Mouse (Mus musculus): ENCODE measurements around the gene Lamb2. TPM values are rescaled to one million over a fixed set of nuclear protein-coding genes. Genes with fewer than 3 reads are reported as not detected.
A peak's percentile ranks its signal among the peaks of the same experiment; 100 is the strongest.

The Lamb2 gene
- polyA plus RNA-seq, 1 experiment from 2014 or later: 18.7 TPM

DNA sequence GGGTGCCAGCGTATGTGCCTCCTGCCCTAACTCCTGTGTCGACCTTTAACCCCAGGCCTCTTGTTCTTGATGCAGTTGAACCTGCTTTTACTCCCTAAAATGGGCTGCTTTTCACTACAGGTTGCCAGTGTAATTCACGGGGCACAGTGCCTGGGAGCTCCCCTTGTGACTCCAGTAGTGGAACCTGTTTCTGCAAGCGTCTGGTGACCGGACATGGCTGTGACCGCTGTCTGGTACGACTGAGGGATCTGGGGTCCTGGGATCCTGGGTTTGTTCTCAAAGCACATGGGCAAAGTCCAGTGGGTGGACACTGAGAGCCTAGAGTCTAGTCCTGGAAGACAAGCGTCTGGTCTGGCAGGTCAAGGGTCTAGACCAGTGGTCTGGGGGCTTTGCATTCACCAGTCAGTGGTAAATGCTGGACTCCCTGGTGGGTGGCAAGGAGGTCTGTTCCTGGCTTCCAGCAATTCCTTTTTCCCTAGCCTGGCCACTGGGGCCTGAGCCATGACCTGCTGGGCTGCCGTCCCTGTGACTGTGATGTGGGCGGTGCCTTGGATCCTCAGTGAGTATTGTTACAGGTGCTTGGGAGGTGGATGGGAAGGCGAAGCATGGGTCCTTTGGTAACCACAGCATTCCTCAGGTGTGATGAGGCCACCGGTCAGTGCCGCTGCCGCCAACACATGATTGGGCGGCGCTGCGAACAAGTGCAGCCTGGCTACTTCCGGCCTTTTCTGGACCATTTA, 3.7 kb downstream of the Lamb2 start:
- no peak overlapping the region for H3K9ac ChIP-seq (ENCODE audit: low read depth, low read length)
- WGBS: 92% methylated on average over 18 of the region's 18 CpGs
- ATAC-seq (replicated peaks; ENCODE audit: low FRiP score) (no peak), DNase-seq (ENCODE audit: low spot score) (no peak)
- H3K4me3 ChIP-seq (ENCODE audit: low read depth, low read length): no peak overlapping the region
- H3K27me3 ChIP-seq (replicated peaks; ENCODE audit: control insufficient read depth, insufficient read depth, low read length): no peaks in the 10 kb centered on the region
- H3K27ac ChIP-seq (ENCODE audit: low read depth, low read length): no peak overlapping the region
- no peaks in the 10 kb centered on the region for H3K9me3 ChIP-seq (ENCODE audit: control insufficient read depth, low read length)
- H3K36me3 ChIP-seq (ENCODE audit: control insufficient read depth, insufficient read depth, low read length): peaks cover 22% of the 10 kb centered on the region
- no peak overlapping the region for H3K4me2 ChIP-seq
- peaks cover 16% of the 10 kb centered on the region for H3K4me1 ChIP-seq (replicated peaks; ENCODE audit: control insufficient read depth, insufficient read depth, low read length)

DNA sequence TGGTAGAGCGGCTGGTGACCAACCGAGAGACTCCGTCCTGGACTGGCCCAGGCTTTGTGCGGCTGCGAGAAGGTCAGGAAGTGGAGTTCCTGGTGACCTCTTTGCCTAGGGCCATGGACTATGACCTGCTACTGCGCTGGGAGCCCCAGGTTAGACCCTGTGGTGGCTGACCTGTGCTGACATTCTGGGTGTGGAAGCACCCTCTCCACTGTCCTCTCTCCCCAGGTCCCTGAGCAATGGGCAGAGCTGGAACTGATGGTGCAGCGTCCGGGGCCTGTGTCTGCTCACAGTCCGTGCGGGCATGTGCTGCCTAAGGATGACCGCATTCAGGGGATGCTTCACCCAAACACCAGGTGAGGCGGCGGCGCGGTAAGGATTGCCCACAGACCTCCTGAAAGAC, 4.5 kb downstream of the Lamb2 start:
- Histone ChIP-seq H3K4me2 (no peak overlapping the region), H3K9ac (ENCODE audit: low read depth, low read length) (no peak overlapping the region), H3K27ac (ENCODE audit: low read depth, low read length) (no peak overlapping the region), H3K4me1 (replicated peaks; ENCODE audit: control insufficient read depth, insufficient read depth, low read length) (peaks cover 10% of the 10 kb centered on the region), H3K27me3 (replicated peaks; ENCODE audit: control insufficient read depth, insufficient read depth, low read length) (no peaks in the 10 kb centered on the region), H3K9me3 (ENCODE audit: control insufficient read depth, low read length) (no peaks in the 10 kb centered on the region), H3K4me3 (ENCODE audit: low read depth, low read length) (no peak overlapping the region), H3K36me3 (ENCODE audit: control insufficient read depth, insufficient read depth, low read length) (peaks cover 22% of the 10 kb centered on the region)
- no peak for ATAC-seq (replicated peaks; ENCODE audit: low FRiP score)
- no peak for DNase-seq (ENCODE audit: low spot score)
- 87% methylated on average over 15 of the region's 15 CpGs for WGBS

DNA sequence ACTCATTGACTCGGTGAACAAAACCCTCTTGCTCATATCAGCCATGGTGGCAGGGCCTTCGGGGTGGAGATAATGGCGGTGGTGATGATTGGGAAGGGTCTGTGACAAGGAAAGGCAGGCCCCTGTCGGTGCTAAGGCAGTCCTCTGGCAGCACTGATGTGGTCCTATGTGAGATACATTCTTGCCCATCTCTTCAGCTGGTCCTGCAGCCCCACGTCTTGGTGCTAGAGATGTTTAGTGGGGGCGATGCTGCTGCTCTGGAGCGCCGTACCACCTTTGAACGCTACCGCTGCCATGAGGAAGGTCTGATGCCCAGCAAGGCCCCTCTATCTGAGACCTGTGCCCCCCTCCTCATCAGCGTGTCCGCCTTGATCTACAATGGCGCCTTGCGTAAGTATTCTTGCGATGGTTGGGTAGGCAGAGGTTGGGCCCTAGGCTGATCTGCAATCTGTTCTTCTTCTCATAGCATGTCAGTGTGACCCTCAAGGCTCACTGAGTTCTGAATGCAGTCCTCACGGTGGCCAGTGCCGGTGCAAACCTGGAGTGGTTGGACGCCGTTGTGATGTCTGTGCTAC, 5.9 kb downstream of the Lamb2 start:
- Histone ChIP-seq H3K9ac (ENCODE audit: low read depth, low read length) (no peak overlapping the region), H3K27me3 (replicated peaks; ENCODE audit: control insufficient read depth, insufficient read depth, low read length) (no peaks in the 10 kb centered on the region), H3K36me3 (ENCODE audit: control insufficient read depth, insufficient read depth, low read length) (peaks cover 22% of the 10 kb centered on the region), H3K4me3 (ENCODE audit: low read depth, low read length) (no peak overlapping the region), H3K4me1 (replicated peaks; ENCODE audit: control insufficient read depth, insufficient read depth, low read length) (peaks cover 8% of the 10 kb centered on the region; the same call in 1 of the 2 replicates), H3K9me3 (ENCODE audit: control insufficient read depth, low read length) (no peaks in the 10 kb centered on the region), H3K27ac (ENCODE audit: low read depth, low read length) (no peak overlapping the region), H3K4me2 (no peak overlapping the region)
- no peak for ATAC-seq (replicated peaks; ENCODE audit: low FRiP score)
- WGBS: 88% methylated on average over 19 of the region's 19 CpGs
- DNase-seq (ENCODE audit: low spot score): no peak

DNA sequence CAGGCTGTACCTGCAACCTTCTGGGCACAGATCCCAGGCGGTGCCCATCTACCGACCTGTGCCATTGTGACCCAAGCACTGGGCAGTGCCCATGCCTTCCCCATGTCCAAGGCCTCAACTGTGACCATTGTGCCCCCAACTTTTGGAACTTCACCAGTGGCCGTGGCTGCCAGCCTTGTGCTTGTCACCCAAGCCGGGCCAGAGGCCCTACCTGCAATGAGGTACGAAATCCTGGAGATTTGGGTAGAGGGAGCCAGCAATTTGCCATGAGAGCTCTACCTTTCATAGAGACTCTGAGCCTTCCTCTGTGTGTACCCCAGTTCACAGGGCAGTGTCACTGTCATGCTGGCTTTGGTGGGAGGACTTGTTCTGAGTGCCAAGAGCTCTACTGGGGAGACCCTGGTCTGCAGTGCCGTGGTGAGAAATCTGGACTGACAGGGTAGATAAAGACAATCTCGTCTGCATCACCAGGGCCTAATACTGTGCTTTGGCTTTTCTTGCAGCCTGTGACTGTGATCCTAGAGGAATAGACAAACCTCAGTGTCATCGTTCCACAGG, 7.5 kb downstream of the Lamb2 start:
- Histone ChIP-seq H3K36me3 (ENCODE audit: control insufficient read depth, insufficient read depth, low read length) (peaks cover 25% of the 10 kb centered on the region), H3K9me3 (ENCODE audit: control insufficient read depth, low read length) (no peaks in the 10 kb centered on the region)
- 85% methylated on average over 8 of the region's 8 CpGs for WGBS

DNA sequence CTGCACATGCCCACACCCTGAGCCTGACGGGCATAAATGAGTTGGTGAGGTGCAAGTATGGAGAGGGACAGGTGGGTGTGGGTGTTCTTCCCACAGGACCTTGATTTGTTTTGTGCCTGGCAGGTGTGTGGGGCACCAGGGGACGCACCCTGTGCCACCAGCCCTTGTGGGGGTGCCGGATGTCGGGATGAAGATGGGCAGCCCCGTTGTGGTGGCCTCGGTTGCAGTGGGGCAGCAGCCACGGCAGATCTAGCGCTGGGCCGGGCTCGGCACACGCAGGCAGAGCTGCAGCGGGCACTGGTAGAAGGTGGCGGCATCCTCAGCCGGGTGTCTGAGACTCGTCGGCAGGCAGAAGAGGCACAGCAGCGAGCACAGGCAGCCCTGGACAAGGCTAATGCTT, 8.9 kb downstream of the Lamb2 start:
- 91% methylated on average over 17 of the region's 17 CpGs for WGBS
- Histone ChIP-seq H3K4me1 (replicated peaks; ENCODE audit: control insufficient read depth, insufficient read depth, low read length) (peaks cover 17% of the 10 kb centered on the region), H3K4me3 (ENCODE audit: low read depth, low read length) (no peak overlapping the region), H3K9me3 (ENCODE audit: control insufficient read depth, low read length) (no peaks in the 10 kb centered on the region), H3K27ac (ENCODE audit: low read depth, low read length) (no peak overlapping the region), H3K36me3 (ENCODE audit: control insufficient read depth, insufficient read depth, low read length) (peaks cover 31% of the 10 kb centered on the region), H3K27me3 (replicated peaks; ENCODE audit: control insufficient read depth, insufficient read depth, low read length) (no peaks in the 10 kb centered on the region), H3K4me2 (no peak overlapping the region), H3K9ac (ENCODE audit: low read depth, low read length) (no peak overlapping the region)
- DNase-seq (ENCODE audit: low spot score) (no peak), ATAC-seq (replicated peaks; ENCODE audit: low FRiP score) (no peak)

More for the DNA sequence above, 7.5 kb downstream of the Lamb2 start:
- Histone ChIP-seq H3K4me2 (no peak overlapping the region), H3K4me1 (replicated peaks; ENCODE audit: control insufficient read depth, insufficient read depth, low read length) (peaks cover 12% of the 10 kb centered on the region), H3K27me3 (replicated peaks; ENCODE audit: control insufficient read depth, insufficient read depth, low read length) (no peaks in the 10 kb centered on the region), H3K9ac (ENCODE audit: low read depth, low read length) (no peak overlapping the region), H3K27ac (ENCODE audit: low read depth, low read length) (no peak overlapping the region), H3K4me3 (ENCODE audit: low read depth, low read length) (no peak overlapping the region)
- ATAC-seq (replicated peaks; ENCODE audit: low FRiP score) (no peak), DNase-seq (ENCODE audit: low spot score) (no peak)

DNA sequence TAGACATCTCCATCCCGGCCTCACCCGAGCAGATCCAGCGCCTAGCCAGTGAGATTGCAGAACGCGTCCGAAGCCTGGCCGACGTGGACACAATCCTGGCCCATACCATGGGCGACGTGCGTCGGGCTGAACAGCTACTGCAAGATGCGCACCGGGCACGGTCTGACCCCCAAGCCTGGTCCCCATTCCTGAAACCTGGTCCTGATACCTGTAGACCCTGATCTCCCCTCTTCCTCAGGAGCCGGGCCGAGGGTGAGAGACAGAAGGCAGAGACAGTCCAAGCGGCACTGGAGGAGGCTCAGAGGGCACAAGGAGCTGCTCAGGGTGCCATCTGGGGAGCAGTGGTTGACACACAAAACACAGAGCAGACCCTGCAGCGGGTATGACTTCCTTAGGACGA, 9.7 kb downstream of the Lamb2 start:
- WGBS: 96% methylated on average over 20 of the region's 20 CpGs
- Histone ChIP-seq H3K36me3 (ENCODE audit: control insufficient read depth, insufficient read depth, low read length) (peaks cover 34% of the 10 kb centered on the region), H3K4me3 (ENCODE audit: low read depth, low read length) (no peak overlapping the region), H3K9me3 (ENCODE audit: control insufficient read depth, low read length) (no peaks in the 10 kb centered on the region), H3K9ac (ENCODE audit: low read depth, low read length) (no peak overlapping the region), H3K4me2 (no peak overlapping the region), H3K27me3 (replicated peaks; ENCODE audit: control insufficient read depth, insufficient read depth, low read length) (no peaks in the 10 kb centered on the region), H3K4me1 (replicated peaks; ENCODE audit: control insufficient read depth, insufficient read depth, low read length) (peaks cover 17% of the 10 kb centered on the region), H3K27ac (ENCODE audit: low read depth, low read length) (no peak overlapping the region)
- DNase-seq (ENCODE audit: low spot score) (no peak), ATAC-seq (replicated peaks; ENCODE audit: low FRiP score) (no peak)

DNA sequence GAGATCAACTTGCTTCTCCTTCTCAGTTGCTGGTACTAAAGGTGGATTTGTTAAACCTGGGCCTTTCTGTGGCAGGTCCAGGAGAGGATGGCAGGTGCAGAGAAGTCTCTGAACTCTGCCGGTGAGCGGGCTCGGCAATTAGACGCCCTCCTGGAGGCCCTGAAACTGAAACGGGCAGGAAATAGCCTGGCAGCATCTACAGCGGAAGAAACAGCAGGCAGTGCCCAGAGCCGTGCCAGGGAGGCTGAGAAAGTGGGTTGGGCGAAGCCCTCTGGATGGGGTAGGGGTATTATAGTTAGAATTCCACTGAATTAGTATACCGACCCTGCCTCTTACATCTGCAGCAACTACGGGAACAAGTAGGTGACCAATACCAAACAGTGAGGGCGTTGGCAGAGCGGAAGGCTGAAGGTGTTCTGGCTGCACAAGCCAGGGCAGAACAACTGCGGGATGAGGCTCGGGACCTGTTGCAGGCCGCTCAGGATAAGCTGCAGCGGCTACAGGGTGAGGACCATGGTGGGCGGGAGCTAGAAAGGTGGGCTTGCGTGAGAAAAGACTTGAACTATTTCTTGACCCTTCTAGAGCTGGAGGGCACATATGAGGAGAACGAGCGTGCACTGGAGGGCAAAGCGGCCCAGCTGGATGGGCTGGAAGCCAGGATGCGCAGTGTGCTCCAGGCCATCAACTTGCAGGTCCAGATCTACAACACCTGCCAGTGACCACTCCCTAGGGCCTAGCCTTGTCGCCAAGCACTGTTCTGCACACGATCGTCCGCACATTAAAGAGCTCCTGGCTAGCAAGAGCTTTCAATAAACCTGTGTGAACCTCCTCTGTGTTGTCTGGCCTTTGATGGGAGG, 10.4 kb downstream of the Lamb2 start:
- H3K36me3 ChIP-seq (ENCODE audit: control insufficient read depth, insufficient read depth, low read length): peaks cover 40% of the 10 kb centered on the region
- ATAC-seq (replicated peaks; ENCODE audit: low FRiP score): no peak
- H3K27me3 ChIP-seq (replicated peaks; ENCODE audit: control insufficient read depth, insufficient read depth, low read length): no peaks in the 10 kb centered on the region
- WGBS: 70% methylated on average over 26 of the region's 26 CpGs
- no peak for DNase-seq (ENCODE audit: low spot score)
- peak overlapping the region; percentile 97 for H3K4me2 ChIP-seq
- peak overlapping the region; percentile 95 for H3K4me3 ChIP-seq (ENCODE audit: low read depth, low read length)
- H3K9ac ChIP-seq (ENCODE audit: low read depth, low read length): peak overlapping the region; percentile 92; the same call in 1 of the 2 replicates
- peaks cover 17% of the 10 kb centered on the region for H3K4me1 ChIP-seq (replicated peaks; ENCODE audit: control insufficient read depth, insufficient read depth, low read length)
- peak overlapping the region; percentile 97 for H3K27ac ChIP-seq (ENCODE audit: low read depth, low read length)
- no peaks in the 10 kb centered on the region for H3K9me3 ChIP-seq (ENCODE audit: control insufficient read depth, low read length)

DNA sequence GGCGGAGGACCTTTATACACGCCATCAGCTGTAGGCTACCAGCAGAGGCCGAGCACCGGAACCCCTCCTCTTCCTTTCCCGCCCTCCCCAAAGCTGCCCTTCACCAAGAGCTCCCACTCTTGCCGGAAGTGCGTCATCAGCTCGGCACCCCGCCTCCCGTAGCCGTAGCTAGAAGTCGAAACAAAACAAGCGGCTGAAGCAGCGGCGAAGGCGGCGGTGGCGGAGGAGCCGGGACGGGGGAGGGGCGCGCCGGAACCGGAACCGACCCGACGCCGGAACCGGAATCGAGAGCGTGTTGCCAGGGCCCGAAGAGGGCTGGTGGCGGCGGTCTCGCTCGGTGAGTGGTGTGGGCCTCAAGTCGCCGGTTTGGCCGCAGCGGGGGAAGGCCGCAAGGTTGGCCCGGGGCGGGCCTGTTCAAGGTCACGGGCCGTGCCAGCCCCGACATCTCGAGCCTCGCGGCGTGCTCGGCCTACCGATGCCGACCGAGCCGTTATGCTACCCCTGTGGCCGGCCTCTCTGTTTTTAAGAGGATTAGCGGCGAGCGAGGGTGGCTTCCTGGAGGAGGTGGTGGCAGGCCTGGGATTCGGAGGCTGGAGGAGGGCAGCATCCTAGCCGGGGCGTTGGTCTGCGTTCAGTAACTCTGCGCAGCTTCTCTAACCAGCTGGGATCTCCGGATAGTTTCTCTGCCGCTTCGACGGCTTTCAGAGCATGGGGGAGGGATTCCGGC, 11.2 kb downstream of the Lamb2 start, which contains the start of gene Usp19:
Usp19 (plus strand) TSS at position 44 of the 727 bp plus-strand sequence.
- Histone ChIP-seq H3K36me3 (ENCODE audit: control insufficient read depth, insufficient read depth, low read length) (peaks cover 42% of the 10 kb centered on the region), H3K9me3 (ENCODE audit: control insufficient read depth, low read length) (no peaks in the 10 kb centered on the region), H3K27ac (ENCODE audit: low read depth, low read length) (peak within 1 kb of the TSS; percentile 97), H3K4me2 (peak within 1 kb of the TSS; percentile 97), H3K4me1 (replicated peaks; ENCODE audit: control insufficient read depth, insufficient read depth, low read length) (peaks cover 17% of the 10 kb centered on the region), H3K9ac (ENCODE audit: low read depth, low read length) (peak within 1 kb of the TSS; percentile 92), H3K4me3 (ENCODE audit: low read depth, low read length) (peak within 1 kb of the TSS; percentile 95), H3K27me3 (replicated peaks; ENCODE audit: control insufficient read depth, insufficient read depth, low read length) (no peaks in the 10 kb centered on the region)
- DNase-seq (ENCODE audit: low spot score) (peak; percentile 94), ATAC-seq (replicated peaks; ENCODE audit: low FRiP score) (peak; percentile 92)
- WGBS: under 1% methylated on average over 69 of the region's 69 CpGs
